Mouse (Mus musculus): ENCODE results near the gene Gatad2b.
"Not testable (repeated sequence)": the region's sequence is repeated elsewhere in the genome, so short reads cannot be mapped to it uniquely, and the experiment has no call there.

Gatad2b gene

DNA sequence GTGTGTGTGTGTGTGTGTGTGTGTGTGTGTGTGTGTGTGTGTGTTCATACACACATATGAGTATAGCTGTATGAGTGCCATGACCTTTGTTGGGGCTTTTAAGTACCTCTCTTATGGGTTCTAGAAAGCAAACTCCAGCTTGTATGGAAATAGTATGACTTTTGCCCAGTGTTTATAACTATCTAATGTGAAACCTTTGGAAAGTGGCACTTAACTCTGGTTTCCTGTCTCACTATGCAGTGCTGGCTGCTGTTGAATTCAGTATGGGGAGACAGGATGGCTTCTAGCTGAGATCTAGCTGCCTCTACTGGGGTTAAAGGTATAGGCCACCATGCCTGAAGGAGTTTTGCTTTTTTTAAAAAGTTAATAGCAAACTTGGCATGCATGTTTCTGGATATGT is 16.6 kb downstream of the Gatad2b start:
- no peak for DNase-seq (ENCODE audit: low spot score)

DNA sequence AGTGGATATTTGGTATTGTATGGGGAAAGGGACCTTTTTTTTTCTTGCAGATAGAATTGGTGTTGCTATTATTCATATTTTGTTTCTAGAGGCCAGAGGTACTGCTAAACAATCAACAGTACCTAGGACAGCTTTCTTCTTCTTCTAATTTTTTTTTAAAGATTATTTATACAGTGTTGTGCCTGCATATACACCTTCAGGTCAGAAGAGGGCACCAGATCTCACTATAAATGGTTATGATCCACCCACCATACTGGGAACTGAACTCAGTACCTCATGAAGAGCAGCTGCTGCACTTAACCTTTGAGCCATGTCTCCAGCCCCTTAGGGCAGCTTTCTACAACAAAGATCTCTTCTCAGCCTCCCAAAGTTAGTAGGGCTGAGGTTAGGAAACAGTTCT is 20.4 kb downstream of the Gatad2b start:
- DNase-seq (ENCODE audit: low spot score): no peak

DNA sequence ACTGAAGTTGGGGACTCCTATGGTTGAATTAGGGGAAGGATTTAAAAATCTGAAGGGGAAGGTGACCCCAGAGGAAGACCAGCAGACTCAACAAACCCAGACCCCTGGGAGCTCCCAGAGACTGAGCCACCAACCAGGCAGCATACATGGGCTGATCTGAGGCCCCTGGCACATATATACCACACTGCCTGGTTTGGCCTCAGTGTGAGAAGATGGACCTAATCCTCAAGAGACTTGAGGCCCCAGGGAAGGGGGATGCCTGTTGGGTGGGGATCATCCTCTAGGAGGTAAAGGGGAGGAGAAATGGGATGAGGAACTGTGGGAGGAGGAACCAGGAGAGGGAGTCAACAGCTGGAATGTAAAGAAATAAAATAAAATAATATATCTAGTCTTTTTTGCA is 21.3 kb downstream of the Gatad2b start:
- DNase-seq (ENCODE audit: low spot score): no peak

DNA sequence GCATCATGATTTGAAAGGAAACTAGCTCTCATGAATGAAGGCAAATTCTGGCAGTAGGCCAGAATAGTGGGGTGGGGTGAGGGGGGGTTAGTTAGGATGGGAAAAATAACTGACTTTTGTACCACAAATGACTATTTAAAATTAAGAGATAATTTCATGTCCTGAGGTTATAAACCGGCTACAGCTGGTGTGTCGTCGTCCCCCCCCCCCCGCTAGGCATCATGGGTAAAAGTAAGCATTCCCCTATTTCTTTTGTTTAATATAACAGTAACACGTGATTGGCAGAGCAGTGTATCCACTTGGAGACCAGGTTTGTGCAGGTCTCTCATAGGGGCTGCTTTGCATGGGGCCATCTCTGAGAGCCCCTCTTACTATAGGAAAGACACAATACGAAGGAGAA is 29.3 kb downstream of the Gatad2b start:
- DNase-seq (ENCODE audit: low spot score): no peak

DNA sequence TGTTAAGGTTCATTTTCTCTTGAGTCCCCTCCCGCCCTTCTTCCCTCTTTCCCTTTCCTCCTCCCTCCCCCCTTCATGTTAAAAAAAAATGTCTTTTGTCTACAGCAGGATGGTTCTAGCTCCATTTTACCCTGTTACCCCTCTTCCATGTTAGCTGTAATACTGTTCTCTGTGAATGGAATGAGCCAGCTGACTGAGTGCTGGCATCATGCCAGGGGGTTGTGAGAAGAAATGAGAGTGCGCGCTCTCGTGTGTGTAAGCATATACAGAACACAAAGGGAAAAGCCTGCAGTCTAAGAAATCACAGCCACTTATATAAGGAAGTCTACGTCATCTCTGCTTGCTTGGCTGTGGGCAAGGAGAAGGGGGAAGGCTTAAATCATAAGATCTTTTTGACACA is 30.1 kb downstream of the Gatad2b start:
- peak; percentile 21 for DNase-seq (ENCODE audit: low spot score)

DNA sequence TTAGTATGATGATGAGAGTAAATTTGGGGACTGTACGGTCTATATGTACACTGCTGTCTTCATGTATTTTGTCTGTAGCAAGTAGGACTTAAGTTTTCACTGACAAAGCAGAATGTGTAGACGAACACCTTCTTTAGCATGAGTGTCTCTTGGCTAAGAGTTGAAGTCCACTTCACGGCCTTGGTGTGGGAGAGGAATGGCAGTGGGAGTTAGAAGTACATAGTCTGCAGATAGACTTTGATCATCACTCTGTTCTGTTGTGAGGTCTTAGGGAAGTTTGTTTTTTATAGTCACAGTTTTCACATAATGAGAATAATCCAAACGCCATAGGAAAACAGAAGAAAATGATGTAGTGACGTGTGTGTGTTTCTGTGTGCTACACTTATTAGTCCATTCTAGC is 39.5 kb downstream of the Gatad2b start:
- DNase-seq (ENCODE audit: low spot score): no peak

DNA sequence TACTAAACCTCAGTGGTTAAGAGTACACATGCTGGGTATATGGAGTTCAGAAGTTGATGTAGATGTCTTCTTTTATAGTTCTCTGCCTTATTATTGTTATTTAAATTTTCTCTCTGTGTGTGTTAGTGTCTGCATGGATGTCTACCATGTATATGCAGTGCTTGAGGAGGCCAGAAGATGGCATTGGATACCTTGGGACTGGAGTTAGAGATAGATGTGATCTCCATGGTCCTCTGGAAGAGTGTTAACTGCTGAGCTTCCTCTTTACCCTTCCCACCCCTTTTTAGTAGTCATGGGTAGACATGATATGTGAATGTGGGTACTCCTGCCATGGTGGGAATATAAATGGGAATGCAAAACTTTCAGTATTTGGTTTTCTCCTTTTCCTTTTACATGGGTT is 42.5 kb downstream of the Gatad2b start:
- no peak for DNase-seq (ENCODE audit: low spot score)

DNA sequence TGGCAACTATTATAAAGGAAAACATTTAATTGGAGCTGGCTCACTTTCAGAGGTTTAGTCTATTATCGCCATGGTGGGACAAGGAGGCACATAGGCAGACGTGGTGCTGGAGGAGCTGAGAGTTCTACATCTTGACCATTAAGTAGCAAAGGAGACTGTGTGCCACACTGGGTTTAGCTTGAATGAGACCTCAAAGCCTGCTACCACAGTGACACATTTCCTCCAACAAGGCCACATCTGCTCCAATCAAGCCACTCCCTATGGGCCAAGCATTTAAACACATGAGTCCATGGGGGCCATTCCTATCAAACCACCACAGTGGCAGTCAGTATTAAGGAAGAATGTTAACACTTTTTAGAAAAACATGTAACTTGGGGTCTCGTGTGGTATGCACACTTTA is 45.2 kb downstream of the Gatad2b start:
- no peak for DNase-seq (ENCODE audit: low spot score)

DNA sequence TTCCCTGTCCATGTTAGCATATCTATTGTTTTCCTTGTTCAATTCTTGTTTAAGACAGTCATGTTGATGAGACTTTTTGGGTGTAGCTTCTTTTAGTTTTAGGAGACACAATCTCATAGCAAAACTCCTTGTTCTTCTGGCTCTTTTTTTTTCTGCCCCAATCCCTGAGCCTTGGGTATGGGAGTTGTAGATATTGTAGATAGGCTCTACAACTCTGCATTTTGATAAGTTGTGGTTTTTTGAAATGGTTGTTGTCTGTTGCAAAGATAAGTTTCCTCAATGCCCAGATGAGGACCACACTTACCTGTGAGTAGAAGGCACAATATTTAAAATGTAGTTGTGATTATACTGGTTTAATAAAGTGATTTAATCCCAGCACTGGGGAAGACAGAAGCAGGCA is 47.2 kb downstream of the Gatad2b start:
- no peak for DNase-seq (ENCODE audit: low spot score)

DNA sequence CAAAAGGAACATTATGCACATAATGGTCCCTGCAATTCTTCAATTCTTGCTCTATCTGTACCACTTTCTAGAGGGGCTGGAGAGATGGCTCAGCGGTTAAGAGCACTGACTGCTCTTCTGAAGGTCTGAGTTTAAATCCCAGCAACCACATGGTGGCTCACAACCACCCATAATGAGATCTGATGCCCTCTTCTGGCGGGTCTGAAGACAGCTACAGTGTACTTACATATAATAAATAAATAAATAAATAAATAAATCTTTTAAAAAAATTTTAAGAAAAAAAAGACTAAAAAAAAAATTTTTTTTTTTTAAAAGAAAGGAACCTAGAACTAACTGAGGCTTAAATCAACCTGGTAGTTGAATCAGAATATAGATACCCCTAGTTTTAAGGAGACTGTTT is 49.9 kb downstream of the Gatad2b start:
- DNase-seq (ENCODE audit: low spot score): not testable (repeated sequence)

DNA sequence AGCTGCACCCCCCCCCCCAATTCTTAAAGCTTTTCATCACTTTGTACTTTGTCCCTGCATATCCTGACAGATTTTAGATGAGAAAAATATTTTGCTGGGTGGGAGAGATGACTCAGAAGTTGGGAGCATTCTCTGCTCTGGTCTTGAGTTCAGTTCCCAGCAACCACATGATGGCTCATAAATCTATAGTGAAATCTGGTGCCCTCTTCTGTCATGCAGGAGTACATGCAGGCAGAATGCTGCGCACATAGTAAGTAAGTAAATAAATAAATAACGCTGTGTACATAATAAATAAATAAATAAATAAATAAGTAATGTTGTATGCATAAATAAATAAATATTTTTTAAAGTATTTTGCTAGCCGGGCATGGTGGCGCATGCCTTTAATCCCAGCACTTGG is 54.9 kb downstream of the Gatad2b start:
- no peak for DNase-seq (ENCODE audit: low spot score)

DNA sequence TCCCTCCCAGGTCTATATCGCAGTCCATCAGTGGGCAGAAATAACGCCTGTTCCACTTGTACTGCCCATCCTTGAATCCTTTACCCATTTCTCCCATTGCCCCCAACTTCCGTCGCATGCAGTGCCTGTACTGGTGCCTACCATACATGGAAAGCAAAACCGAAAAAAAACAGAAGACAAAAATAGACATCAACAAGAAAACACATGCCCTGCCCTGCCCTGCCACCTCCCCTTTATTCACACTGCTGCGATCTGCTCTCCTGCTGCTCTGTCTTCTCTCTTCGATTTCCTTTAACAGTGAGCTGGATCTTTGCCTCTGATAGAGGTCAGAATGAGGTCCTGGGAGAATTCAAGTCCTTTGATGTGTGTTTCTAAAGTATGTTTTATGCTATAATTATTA is 65.0 kb downstream of the Gatad2b start:
- DNase-seq (ENCODE audit: low spot score): no peak

DNA sequence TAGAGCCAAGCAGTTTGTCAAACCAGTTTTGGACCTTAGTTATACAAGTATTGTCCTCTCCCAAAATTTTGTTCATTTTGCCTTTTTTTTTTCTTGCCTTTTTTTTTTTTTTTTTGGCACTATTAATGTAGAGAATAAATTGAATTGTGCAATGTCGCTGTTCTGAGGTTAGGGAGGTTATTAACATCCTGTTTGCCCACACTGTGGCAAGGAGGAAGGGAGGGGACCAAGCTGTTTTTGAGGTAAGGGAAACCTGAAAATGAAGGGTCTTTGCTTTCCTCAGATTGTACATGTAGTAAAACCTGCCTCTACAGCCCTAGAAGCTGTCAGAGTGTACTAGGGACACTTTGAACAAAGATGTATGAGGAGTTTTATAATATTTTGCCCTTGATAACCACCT is 66.3 kb downstream of the Gatad2b start:
- no peak for DNase-seq (ENCODE audit: low spot score)

DNA sequence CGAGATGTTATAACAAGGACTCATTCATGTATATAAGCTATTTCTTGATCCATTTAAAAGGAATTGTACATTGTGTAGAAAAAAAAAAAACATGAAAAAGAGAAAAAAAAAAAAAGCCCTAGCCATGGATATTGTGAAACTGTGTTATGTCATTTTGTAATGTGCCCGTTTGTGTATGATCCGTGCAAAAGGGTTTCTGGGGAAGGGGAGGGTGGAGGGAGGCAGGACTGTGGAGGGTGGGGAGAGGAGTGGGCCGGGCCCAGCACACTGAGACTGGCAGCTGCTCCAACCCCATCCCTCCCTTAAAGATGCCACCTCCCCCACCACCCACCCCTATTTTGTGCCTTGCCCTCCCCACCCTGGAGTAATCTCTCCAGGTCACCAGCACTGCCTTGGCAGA is 68.5 kb downstream of the Gatad2b start:
- no peak for DNase-seq (ENCODE audit: low spot score)

DNA sequence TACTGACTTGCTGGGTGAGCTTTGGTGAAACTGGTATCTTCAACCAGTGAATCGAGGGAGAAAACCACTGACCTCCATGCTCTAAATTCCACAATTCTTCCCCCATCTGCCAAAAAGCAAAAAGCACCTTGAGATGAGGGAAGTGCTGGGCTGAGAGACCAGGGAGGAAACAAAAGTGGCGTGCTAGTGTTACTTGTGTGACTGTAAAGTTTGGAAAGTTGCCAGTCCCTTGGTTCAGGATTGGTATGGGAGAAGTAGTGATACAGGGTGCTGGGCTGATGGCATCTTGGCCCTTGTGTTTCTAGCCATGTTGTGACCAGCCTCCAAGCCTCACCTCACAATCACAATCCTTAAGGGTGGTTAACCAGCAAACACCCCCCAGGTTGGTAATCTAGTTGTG is 69.4 kb downstream of the Gatad2b start:
- no peak for DNase-seq (ENCODE audit: low spot score)

DNA sequence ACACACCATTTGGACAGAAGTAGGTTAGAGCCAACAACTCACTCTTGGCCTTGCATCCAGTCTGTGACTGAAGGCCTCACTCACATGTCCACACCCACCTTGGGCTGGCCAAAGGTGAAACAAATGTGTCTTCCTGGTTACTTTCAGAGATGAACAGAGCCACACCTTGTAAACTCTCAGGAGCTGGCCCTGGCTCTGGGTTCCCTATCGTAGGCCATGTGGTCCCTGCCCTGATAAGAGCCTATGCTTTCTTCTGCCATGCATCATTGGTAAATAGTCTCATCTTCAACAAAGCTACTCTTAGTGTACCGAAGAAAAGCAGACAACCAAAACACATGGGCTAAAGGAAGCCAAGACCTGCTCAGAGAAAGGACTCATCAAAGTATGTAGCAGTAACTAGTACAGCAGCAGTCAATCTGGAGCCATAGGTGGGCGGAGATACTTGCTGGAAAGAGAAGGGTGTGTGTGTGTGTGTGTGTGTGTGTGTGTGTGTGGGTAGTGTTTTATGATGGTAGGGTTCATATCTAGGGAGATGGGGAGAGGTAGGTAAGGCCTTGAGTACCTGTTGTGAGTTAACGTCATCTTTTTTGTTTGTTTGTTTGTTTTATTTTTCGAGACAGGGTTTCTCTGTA is 74.1 kb downstream of the Gatad2b start:
- DNase-seq (ENCODE audit: low spot score): no peak

DNA sequence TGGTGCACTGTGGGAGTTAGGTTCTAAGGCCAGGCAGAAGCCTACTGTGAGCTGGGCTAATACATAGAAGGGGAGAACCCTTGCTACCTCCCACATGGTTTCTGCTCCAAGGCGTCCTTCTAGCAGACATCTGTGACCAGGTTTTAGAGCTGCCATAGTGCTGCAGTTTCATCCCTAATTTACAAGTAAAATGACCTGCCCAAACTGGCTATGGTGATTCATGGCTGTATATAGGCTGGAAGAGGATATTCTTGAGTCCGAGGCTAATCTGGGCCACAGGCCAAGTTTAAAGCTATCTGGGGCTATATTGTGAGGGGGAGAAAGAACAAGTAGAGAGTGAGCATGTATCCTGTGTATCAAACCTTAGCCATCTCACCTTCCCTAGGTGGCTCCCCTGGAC is 76.1 kb downstream of the Gatad2b start:
- DNase-seq (ENCODE audit: low spot score): no peak

DNA sequence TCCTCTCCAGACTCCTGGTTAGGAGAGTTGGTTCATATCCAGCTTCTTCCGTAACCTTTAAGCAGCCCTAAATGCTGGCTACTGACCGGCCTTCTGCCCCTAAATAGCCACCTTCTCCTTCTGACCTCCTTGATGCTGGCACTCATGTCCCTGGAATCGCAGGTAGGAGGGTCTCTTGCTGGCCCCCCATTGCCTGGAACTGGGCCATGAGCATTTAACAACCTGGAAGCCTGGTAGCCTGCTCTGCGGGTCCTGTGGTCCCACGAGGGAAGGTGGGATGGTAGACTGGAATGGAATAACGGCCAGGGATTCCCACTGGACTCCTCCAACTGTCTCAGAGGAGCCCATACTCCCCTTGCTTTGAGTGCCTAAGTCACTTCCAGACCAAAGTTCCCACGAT is 78.9 kb downstream of the Gatad2b start:
- DNase-seq (ENCODE audit: low spot score): no peak

DNA sequence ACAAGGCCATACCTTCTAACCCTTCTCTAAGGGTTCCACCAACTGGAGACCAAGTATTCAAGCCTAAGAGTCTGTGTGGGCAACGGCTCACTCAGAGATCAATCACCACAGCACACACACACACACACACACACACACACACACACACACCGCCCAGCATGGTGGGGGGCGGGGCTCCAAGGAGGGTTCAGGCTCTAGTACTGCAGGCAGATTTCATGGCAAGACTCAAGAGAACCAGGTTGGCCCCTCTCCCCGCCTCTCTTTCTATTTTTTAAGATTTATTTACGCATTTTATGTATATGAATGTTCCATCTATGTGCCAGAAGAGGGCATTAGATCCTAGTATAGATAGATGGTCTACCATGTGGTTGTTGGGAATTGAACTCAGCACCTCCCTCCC is 79.8 kb downstream of the Gatad2b start:
- DNase-seq (ENCODE audit: low spot score): no peak

DNA sequence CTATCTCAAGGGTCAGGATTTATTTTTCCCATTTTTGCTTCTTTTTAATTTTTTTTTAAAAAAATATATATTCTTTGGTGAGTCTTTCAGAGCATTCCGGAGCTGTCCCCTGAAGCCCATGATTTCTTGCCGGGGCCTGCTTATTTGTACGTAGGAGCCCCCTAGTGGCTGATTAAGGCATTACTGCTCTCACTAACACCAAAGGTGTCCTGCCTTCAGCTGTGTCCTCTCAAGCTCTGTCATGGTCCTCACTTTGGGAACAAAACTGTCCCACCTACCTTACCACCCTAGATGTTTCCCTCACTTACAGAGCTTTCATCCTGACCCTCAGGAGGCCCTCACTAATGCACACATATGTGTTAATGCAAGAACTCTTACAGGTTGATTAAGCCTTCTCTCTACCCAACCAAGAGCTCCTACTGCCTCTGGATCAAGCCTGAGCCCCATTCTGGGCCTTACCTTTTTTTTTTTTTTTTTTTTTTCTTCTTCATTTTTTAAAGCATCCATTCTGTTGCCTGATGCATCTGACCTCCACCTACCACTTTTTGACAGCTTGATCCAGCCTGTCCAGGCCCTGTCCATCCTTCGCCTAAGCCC is 80.6 kb downstream of the Gatad2b start:
- DNase-seq (ENCODE audit: low spot score): peak; percentile 54

DNA sequence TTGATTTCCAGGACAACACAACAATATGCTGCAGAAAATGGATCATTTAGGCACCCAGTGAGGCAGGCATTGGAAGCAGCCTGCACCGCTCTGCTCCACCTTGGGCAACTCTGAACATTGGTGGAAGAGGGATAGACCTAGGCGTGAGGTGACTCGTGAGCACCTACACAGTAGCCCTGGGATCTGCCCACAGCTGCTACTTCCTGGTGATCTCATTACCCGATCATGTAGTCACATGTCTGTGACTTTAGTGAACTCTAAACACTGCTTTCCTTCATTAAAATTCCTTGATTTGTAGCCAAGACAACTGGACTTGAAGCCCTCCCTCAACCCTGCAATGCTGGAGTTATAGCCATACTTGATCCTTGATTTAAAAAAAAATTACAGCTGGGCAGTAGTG is 81.4 kb downstream of the Gatad2b start:
- no peak for DNase-seq (ENCODE audit: low spot score)

DNA sequence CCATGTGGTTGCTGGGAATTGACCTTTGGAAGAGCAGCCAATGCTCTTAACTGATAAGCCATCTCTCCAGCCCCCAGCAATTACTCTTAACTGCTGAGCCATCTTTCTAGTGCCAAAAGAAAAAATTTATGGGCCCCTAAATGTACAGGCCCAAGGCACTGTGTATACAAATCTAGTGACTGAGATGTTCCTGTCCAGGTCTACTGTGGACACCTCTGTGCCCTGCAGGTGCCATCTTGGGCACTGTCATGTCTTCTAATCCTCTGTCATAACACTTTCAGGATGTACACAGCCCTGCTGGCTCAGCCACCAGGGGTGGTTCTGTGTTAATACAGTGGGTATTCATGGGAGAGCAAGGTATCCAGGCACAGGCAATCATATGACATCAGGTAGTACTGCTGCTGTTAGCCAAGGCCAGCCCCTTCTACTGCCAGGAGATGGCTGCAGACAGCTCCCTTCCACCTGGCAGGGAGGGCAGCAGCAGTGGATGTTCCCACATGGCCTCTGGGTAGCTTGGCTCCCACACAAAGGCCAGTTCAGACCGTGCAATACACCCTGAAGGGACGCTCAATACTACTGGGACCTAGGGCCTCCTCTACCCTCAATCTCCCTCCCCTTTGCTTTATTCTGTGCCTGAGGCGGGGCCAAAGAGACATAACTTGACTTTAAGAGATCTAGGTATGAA is 82.7 kb downstream of the Gatad2b start:
- DNase-seq (ENCODE audit: low spot score): no peak

DNA sequence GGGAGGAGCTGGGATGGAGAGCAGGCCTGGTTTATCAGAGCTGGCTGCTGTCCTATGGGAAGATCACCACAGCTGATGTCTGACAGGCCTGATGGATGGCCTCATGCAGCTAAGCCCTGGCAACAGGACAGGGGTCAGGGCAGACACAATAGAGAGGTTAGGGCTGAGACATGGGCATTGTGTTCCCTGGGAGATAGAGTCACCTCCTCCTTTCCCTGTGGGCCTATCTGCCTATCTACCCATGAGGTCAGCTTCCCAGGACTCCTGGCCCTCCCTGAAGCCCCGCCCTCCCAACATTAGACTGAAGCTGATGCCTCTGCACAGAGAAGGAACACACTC is 83.2 kb downstream of the Gatad2b start:
- no peak for DNase-seq (ENCODE audit: low spot score)

DNA sequence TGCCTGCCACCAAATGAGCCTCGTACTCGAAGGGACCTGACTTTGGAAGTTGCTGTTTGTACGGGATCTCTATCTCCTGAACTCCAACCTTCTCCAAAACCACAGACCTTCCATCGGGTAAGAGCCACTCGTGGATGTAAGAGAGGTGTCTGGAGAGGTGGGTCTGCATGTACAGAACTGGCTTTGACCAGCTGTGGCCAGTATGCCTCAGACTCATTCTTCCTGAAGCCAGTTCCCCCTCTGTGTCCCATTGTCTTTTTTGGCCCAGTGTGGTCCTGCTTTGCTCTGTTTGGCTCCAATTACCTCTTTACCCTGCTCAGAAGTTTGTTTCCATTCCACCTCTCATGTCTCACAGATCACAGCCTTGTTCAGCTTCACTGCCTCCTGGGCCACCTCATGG is 85.5 kb downstream of the Gatad2b start:
- DNase-seq (ENCODE audit: low spot score): no peak
